Mouse (Mus musculus) A20 (cell line): ENCODE measurements around the gene Lrrc71.

Experiments used
- DNase-seq: peaks from one replicate; pipeline ENCODE4 v3.0.0-alpha.2; 2011; ENCODE audit warnings: low read depth, low spot score

The Lrrc71 gene

GRCm38 (mm10) chr3:87748431-87748830 lies at the start of gene Lrrc71:
Gene Lrrc71 (minus strand): TSS chr3:87748625.
- no peak for DNase-seq

- DNase-seq, result no peak
These were observed 48.4 kb upstream of the Lrrc71 start, which contains the start of gene Insrr for GRCm38 (mm10) chr3:87796736-87797334. Gene Insrr (plus strand): TSS chr3:87796951.

- peak; percentile 59 for DNase-seq
These were observed 47.2 kb upstream of the Lrrc71 start for GRCm38 (mm10) chr3:87795336-87796277.

GRCm38 (mm10) chr3:87794922-87795325 lies 46.5 kb upstream of the Lrrc71 start, which contains the start of gene Ntrk1:
Gene Ntrk1 (minus strand): TSS chr3:87795162.
- no peak for DNase-seq

- no peak for DNase-seq
These were observed 41.3 kb upstream of the Lrrc71 start for GRCm38 (mm10) chr3:87789768-87790167.

GRCm38 (mm10) chr3:87789248-87789647 lies 40.8 kb upstream of the Lrrc71 start:
- DNase-seq, result no peak

- DNase-seq, result no peak
These were observed 37.3 kb upstream of the Lrrc71 start for GRCm38 (mm10) chr3:87785626-87786214.

GRCm38 (mm10) chr3:87785156-87785555 lies 36.7 kb upstream of the Lrrc71 start:
- no peak for DNase-seq

GRCm38 (mm10) chr3:87783282-87784023 lies 35.0 kb upstream of the Lrrc71 start:
- peak; percentile 69 for DNase-seq

GRCm38 (mm10) chr3:87779086-87779485 lies 30.7 kb upstream of the Lrrc71 start:
- DNase-seq, result no peak

GRCm38 (mm10) chr3:87778283-87778682 lies 29.9 kb upstream of the Lrrc71 start:
- DNase-seq, result no peak

- no peak for DNase-seq
These were observed 22.7 kb upstream of the Lrrc71 start for GRCm38 (mm10) chr3:87771088-87771487.

- DNase-seq, result peak; percentile 72
These were observed 21.9 kb upstream of the Lrrc71 start for GRCm38 (mm10) chr3:87770280-87770679.

GRCm38 (mm10) chr3:87769506-87769905 lies 21.1 kb upstream of the Lrrc71 start:
- DNase-seq, result no peak

- DNase-seq, result peak; percentile 78
These were observed 20.4 kb upstream of the Lrrc71 start for GRCm38 (mm10) chr3:87768844-87769243.

GRCm38 (mm10) chr3:87768431-87768830 lies 20.0 kb upstream of the Lrrc71 start:
- no peak for DNase-seq

- DNase-seq, result no peak
These were observed 19.3 kb upstream of the Lrrc71 start for GRCm38 (mm10) chr3:87767764-87768163.

- DNase-seq, result no peak
These were observed 17.9 kb upstream of the Lrrc71 start for GRCm38 (mm10) chr3:87766284-87766667.

- no peak for DNase-seq
These were observed 17.3 kb upstream of the Lrrc71 start for GRCm38 (mm10) chr3:87765631-87766283.

- DNase-seq, result peak; percentile 39
These were observed 16.7 kb upstream of the Lrrc71 start for GRCm38 (mm10) chr3:87765091-87765490.

GRCm38 (mm10) chr3:87764506-87764905 lies 16.1 kb upstream of the Lrrc71 start:
- DNase-seq, result no peak
